Mouse (Mus musculus): ENCODE data around the gene Ubac2. TPM values are rescaled to one million over a fixed set of nuclear protein-coding genes. Genes with fewer than 3 reads are reported as not detected.

Gene Ubac2
- polyA plus RNA-seq, 1 experiment from 2014 or later, result 60.3 TPM

DNA sequence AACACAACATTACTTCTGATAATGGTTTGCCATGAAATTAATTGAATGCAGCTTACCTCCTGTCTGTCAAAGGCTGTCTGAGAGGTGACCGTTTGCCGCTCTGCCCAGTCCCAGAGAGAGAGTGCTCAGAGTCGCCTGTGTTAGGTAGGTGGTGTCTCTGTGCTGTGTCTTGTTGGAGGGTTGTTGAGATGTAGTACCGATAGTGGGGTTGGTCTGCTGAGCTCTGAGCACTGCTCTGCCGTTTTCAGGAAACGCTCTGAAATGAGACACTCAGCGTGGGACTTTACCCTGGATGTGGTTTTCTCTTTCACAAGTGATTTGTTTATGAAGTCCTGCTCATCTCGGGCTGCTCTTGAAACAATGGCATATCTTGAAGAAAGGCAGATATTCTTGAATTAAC lies 37.2 kb downstream of the Ubac2 start, which contains the start of gene Gpr18:
Gene Gpr18, minus strand, starts transcription at position 161 of the 400 bp plus-strand sequence.
- WGBS, result 87% methylated on average over 8 of the region's 8 CpGs
- no peaks in the 10 kb centered on the region for H3K27me3 ChIP-seq (replicated peaks)
- no peak within 1 kb of the TSS for H3K4me2 ChIP-seq (replicated peaks)
- peaks cover 25% of the 10 kb centered on the region for H3K36me3 ChIP-seq
- no peaks in the 10 kb centered on the region for H3K9me3 ChIP-seq
- H3K9ac ChIP-seq, result no peak within 1 kb of the TSS
- no peak within 1 kb of the TSS for H3K27ac ChIP-seq
- H3K4me1 ChIP-seq, result no peaks in the 10 kb centered on the region
- no peak within 1 kb of the TSS for H3K4me3 ChIP-seq
- ATAC-seq (ENCODE audit: low FRiP score, low read depth), result no peak

DNA sequence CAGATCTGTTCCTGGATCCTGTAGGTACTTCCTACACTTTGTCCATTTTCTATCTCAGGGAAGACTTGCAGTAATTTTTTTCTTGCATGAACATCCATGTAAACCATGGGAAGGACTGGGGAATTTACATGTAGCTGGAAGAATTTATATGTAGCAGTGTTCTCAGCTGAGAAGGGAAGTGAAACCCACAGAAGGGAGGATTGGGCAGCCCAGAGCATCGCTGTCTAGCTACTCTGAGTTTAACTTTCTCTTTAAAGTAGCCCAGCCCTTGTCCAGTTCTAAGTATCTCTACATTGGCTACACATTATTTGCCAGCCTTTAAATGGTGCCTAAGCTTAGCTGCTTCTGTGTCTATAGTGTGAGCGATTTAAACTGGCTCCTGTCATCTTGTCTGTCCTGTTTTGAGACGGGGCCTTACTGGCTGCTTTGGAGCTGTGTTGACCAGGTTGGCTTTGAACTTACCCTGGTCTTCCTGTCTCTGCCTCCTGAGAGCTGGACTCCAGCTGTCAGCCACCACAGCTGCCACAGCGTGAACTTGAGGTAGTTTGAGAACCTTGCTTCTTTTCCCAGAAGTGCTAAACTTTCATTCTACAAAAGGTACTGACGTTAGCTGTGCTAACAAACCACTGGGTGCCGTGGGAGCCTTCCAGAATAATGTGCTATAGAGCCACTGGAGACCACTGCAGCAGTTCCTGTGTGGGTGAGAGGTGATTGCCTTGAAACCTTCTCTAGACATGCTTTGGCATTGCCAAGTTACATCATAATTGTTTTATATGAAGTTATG lies 38.1 kb downstream of the Ubac2 start:
- Histone ChIP-seq H3K9me3 (no peaks in the 10 kb centered on the region), H3K4me3 (no peak overlapping the region), H3K36me3 (peaks cover 23% of the 10 kb centered on the region), H3K27ac (no peak overlapping the region), H3K4me2 (replicated peaks) (no peak overlapping the region), H3K27me3 (replicated peaks) (no peaks in the 10 kb centered on the region), H3K9ac (no peak overlapping the region), H3K4me1 (no peaks in the 10 kb centered on the region)
- WGBS, result 92% methylated on average over 6 of the region's 6 CpGs
- no peak for ATAC-seq (ENCODE audit: low FRiP score, low read depth)

DNA sequence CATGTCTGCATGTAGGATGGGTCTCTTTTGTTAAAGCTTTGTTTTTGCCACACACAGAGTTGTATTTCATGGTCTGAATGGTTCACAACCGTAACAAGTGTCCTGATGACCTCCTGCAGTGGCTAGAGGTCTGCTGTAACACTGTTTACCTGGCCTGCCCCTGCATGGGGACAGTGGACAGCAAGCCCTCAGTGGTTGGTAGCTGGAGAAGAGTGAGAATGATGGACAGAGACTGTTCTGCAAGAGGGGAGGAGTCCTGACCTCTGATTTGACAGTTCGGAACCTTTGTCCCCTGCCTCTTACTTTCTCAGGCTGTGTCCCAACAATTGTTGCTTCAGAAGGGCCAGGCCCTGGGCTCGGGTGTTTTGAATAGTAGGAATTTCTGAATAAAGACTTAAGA lies 39.8 kb downstream of the Ubac2 start:
- Histone ChIP-seq H3K4me1 (no peaks in the 10 kb centered on the region), H3K4me2 (replicated peaks) (no peak overlapping the region), H3K27me3 (replicated peaks) (no peaks in the 10 kb centered on the region), H3K4me3 (no peak overlapping the region), H3K9me3 (no peaks in the 10 kb centered on the region), H3K27ac (no peak overlapping the region), H3K9ac (no peak overlapping the region), H3K36me3 (peaks cover 12% of the 10 kb centered on the region)
- no peak for ATAC-seq (ENCODE audit: low FRiP score, low read depth)
- 72% methylated on average over 3 of the region's 3 CpGs for WGBS

DNA sequence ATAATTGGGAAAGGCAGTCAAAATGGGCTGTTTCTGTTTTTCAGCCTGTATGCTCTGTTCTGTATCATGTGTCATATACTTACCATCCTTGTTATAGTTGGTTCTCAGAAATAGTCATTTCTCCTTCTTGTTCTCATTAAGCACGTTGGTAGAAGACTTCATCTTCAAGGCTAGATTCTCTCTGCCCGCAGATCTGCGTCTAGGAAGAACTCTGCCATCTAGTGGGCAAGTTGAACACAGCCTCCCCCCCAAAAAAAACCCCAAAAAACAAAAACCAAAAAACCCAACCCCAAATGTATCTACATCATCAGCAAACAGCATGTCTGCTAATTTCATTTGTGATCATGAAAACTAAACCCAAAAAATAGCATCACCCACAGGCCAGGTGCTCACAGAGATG lies 41.3 kb downstream of the Ubac2 start:
- no peaks in the 10 kb centered on the region for H3K27me3 ChIP-seq (replicated peaks)
- H3K9ac ChIP-seq, result no peak overlapping the region
- WGBS, result 44% methylated on average over 3 of the region's 3 CpGs
- no peaks in the 10 kb centered on the region for H3K4me1 ChIP-seq
- no peak for ATAC-seq (ENCODE audit: low FRiP score, low read depth)
- no peaks in the 10 kb centered on the region for H3K9me3 ChIP-seq
- no peak overlapping the region for H3K4me3 ChIP-seq
- H3K36me3 ChIP-seq, result peaks cover 12% of the 10 kb centered on the region
- H3K27ac ChIP-seq, result no peak overlapping the region
- no peak overlapping the region for H3K4me2 ChIP-seq (replicated peaks)

DNA sequence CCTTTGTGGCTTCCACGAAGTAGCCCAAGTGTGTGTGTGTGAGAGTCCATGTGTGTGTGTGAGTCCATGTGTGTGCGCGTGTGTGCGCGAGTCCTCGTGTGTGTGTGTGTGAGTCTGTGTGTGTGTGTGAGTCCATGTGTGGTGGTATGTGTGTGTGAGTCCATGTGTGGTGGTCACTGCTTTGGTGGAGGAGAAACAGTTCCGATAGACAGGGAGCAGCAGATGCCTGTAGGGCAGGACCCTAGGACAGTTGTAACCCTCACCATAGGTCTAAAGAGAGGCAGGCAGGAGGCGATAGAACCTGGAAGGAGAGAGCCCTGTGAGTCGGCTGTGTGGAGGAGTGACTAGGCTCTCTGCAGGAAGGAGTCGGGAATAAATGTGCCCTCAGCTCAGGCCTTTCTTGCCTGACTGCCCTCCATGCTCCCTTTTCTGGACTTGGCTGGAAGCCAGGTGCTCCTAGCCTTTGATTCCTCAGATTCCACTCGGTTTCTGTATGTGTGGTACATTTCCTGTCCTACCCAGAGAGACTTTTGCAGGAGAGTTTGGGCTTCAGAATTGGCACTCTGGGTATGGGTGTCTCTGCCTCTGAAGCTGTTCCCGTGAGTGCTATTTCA lies 42.2 kb downstream of the Ubac2 start:
- Histone ChIP-seq H3K27me3 (replicated peaks) (no peaks in the 10 kb centered on the region), H3K4me2 (replicated peaks) (no peak overlapping the region), H3K36me3 (peaks cover 12% of the 10 kb centered on the region), H3K9me3 (no peaks in the 10 kb centered on the region), H3K4me1 (no peaks in the 10 kb centered on the region), H3K9ac (no peak overlapping the region), H3K27ac (no peak overlapping the region), H3K4me3 (no peak overlapping the region)
- ATAC-seq (ENCODE audit: low FRiP score, low read depth), result no peak
- 88% methylated on average over 12 of the region's 12 CpGs for WGBS

DNA sequence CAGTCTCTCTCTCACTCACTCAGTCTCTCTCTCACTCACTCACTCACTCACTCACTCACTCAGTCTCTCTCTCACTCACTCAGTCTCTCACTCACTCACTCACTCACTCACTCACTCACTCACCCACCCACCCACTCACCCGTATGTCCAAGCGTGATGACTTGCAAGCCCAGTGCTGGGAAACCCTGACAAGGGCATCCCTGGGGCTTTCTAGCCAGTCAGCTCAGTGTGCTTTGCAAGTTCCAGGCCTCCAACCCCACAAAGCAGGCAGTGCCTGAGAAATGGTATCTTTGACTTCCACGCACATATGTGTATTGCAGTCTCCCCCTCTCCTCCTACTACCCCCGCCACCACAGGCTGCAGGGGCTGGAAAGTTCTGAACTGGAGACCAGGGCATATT lies 43.6 kb downstream of the Ubac2 start:
- H3K36me3 ChIP-seq, result peaks cover 5% of the 10 kb centered on the region
- WGBS, result 94% methylated on average over 4 of the region's 4 CpGs
- H3K4me2 ChIP-seq (replicated peaks), result no peak overlapping the region
- H3K4me3 ChIP-seq, result no peak overlapping the region
- H3K27ac ChIP-seq, result no peak overlapping the region
- ATAC-seq (ENCODE audit: low FRiP score, low read depth), result no peak
- no peak overlapping the region for H3K9ac ChIP-seq
- no peaks in the 10 kb centered on the region for H3K9me3 ChIP-seq
- H3K4me1 ChIP-seq, result no peaks in the 10 kb centered on the region
- H3K27me3 ChIP-seq (replicated peaks), result no peaks in the 10 kb centered on the region

DNA sequence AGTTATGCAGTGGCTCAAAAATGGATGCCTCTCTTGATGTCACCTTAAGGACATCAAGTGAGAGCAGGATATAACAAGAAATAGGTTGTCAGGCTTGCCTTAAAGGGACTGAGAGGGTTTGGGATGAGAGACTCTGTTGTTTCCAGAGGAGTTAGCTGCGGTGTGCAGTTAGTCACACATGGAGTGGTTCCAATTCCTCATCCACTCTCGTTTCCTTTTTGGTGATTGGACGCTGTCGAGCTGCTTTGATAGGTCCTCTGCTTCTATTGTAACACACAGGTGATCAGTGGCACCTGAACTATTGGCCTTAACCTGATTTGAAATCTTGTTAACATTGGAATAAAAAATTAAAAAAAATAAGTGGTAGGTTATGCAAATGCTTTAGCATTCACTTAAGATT lies 44.3 kb downstream of the Ubac2 start:
- Histone ChIP-seq H3K27me3 (replicated peaks) (no peaks in the 10 kb centered on the region), H3K36me3 (no peaks in the 10 kb centered on the region), H3K27ac (no peak overlapping the region), H3K4me3 (no peak overlapping the region), H3K9ac (no peak overlapping the region), H3K4me2 (replicated peaks) (no peak overlapping the region), H3K4me1 (no peaks in the 10 kb centered on the region), H3K9me3 (no peaks in the 10 kb centered on the region)
- no peak for ATAC-seq (ENCODE audit: low FRiP score, low read depth)
- 92% methylated on average over 4 of the region's 4 CpGs for WGBS

DNA sequence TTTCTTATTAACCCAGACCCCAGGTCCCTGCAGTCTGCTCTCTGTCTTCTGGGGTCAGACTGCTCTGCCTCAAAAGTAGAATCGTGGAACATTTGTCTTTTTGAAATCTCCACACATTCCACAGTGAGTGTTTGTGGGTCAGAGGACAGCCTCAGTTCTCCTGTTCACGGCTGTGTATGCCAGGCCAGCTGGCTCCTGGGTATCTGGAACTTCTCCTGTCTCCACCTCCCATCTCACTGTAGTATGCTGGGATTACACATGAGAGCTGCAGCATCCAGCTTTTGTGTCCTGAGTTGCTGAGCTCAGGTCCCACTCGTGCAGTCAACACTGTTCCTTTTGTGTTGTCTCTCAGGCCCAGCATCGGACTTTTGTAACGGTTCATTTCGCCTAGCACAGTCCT lies 46.5 kb downstream of the Ubac2 start:
- Histone ChIP-seq H3K36me3 (no peaks in the 10 kb centered on the region), H3K9me3 (no peaks in the 10 kb centered on the region), H3K9ac (no peak overlapping the region), H3K4me1 (no peaks in the 10 kb centered on the region), H3K4me3 (no peak overlapping the region), H3K4me2 (replicated peaks) (no peak overlapping the region), H3K27me3 (replicated peaks) (no peaks in the 10 kb centered on the region), H3K27ac (no peak overlapping the region)
- WGBS, result 83% methylated on average over 6 of the region's 6 CpGs
- ATAC-seq (ENCODE audit: low FRiP score, low read depth), result no peak

DNA sequence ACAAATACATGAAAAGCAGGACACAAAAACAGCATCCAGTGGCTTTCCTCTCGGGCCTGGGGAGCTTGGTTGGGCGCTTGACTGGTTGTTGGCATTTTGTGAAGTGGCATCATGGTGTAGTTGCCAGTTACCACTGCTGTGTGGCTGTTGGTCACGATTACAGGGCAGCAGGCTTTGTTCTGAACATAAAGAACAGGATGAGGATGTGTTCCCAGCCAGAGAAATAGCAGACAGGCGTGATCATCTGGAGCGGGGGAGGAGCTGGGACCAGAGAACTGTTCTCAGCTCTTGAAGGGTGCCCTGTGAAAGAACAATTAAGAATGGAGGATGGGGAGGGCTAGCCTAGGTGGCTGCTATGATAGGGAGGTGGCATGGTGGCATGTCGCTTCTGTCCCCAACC lies 48.5 kb downstream of the Ubac2 start:
- Histone ChIP-seq H3K9me3 (no peaks in the 10 kb centered on the region), H3K4me1 (no peaks in the 10 kb centered on the region; the same call in 1 of the 2 replicates), H3K4me2 (replicated peaks) (no peak overlapping the region), H3K36me3 (no peaks in the 10 kb centered on the region), H3K27ac (no peak overlapping the region), H3K27me3 (replicated peaks) (no peaks in the 10 kb centered on the region), H3K9ac (no peak overlapping the region), H3K4me3 (no peak overlapping the region)
- WGBS, result 87% methylated on average over 6 of the region's 6 CpGs
- no peak for ATAC-seq (ENCODE audit: low FRiP score, low read depth)

DNA sequence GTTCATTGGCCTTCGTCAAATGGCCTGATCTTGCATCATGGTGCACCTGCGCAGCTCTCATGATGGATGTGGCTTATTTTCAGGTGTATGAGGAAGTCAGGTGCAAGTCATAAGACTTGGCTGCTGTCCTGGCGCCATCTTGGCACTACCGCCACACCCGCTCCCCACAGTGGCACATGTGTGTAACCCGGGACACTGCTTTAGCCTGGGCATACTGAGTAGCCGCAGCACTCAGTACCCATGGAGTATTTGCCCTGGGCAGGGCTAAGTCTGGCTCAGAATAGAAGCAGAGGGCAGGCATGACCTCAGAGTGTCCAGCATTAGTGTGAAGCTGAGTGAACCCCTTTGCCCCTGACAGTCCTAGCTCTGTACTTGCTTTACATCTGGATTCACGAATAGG lies 49.0 kb downstream of the Ubac2 start:
- Histone ChIP-seq H3K4me2 (replicated peaks) (no peak overlapping the region), H3K4me3 (no peak overlapping the region), H3K27ac (no peak overlapping the region), H3K4me1 (no peaks in the 10 kb centered on the region; the same call in 1 of the 2 replicates), H3K36me3 (no peaks in the 10 kb centered on the region), H3K9me3 (no peaks in the 10 kb centered on the region), H3K27me3 (replicated peaks) (no peaks in the 10 kb centered on the region), H3K9ac (no peak overlapping the region)
- ATAC-seq (ENCODE audit: low FRiP score, low read depth), result no peak
- WGBS, result 92% methylated on average over 8 of the region's 8 CpGs

DNA sequence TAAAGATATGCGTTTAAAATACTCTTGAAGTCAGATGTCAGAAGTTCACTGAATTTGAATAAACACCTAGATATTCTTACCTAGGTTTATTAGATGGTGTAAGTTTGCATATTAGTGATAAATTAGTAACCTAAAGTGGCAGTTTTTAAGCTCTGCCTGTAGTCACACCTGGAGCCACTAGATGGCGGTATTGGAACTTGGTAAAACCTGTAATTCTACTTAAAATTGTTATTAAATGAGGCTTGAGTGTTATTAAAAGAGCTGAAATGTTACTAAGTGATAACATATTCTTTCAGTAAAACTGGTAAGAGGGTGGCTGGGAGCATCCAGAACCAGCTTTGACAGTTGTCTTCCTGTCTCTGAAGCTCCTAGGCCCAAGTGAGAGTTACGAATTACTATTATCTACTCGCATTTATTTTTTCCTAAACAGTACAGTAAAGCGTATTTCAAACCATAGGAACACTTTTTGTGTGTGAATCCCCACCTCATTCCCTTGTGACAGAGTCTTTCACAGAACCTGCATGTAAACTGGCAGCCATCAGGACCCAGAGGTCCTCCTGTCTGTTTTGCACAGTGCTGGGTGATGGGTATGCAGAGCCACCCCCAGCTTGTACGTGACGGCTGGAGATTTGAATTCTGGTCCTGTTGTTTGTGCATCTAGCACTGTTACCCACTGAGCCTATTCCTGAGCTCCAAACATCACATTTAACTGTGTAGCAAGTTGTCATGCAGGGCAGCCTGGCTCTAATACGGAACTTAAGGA lies 50.1 kb downstream of the Ubac2 start:
- H3K27ac ChIP-seq, result no peak overlapping the region
- no peak for ATAC-seq (ENCODE audit: low FRiP score, low read depth)
- H3K9me3 ChIP-seq, result no peaks in the 10 kb centered on the region
- H3K4me2 ChIP-seq (replicated peaks), result no peak overlapping the region
- WGBS, result 71% methylated on average over 8 of the region's 8 CpGs
- H3K9ac ChIP-seq, result no peak overlapping the region
- no peaks in the 10 kb centered on the region for H3K27me3 ChIP-seq (replicated peaks)
- H3K4me1 ChIP-seq, result no peaks in the 10 kb centered on the region; the same call in 1 of the 2 replicates
- no peak overlapping the region for H3K4me3 ChIP-seq
- H3K36me3 ChIP-seq, result peaks cover under 1% of the 10 kb centered on the region; the same call in 1 of the 2 replicates

DNA sequence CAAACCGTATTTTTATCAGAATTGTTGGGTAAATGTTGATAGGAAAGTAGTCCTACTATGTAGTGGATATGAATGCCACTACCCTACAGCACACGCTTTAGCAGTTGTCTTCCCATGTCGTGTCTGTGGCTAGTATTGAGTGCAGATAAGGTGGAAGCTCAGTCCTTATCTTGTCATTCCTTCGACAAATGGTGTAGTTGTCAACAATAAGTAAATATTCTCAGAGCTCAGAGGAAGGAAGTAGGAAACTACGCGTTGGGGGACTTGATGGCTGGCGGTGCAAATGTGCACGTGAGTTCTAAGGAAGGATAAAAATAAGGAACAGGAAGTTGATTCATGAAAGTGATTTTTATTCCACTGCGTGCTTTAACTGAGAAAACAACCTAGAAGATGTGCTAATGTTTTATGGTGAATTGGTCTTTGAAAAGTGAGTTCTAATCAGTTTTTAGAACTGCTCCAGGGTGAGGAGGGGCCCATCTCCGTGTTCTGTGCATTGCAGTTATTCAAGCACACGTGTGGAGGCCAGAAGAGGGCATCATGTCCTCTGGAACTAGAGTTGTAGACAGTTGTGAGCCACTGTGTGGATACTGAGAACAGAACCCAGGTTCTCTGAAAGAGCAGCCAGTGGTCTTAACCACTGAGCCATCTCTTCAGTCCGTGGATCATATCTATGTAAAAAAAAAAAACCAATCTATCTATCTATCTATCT lies 51.0 kb downstream of the Ubac2 start:
- Histone ChIP-seq H3K27me3 (replicated peaks) (no peaks in the 10 kb centered on the region), H3K4me2 (replicated peaks) (no peak overlapping the region), H3K27ac (no peak overlapping the region), H3K9me3 (no peaks in the 10 kb centered on the region), H3K36me3 (peaks cover 9% of the 10 kb centered on the region), H3K4me3 (no peak overlapping the region), H3K9ac (no peak overlapping the region), H3K4me1 (no peaks in the 10 kb centered on the region; the same call in 1 of the 2 replicates)
- WGBS, result 90% methylated on average over 12 of the region's 12 CpGs
- no peak for ATAC-seq (ENCODE audit: low FRiP score, low read depth)
